Mouse (Mus musculus) ES-E14 (cell line): ENCODE results near the gene Trmt10b.

Experiments used
- CHD2 ChIP-seq: IDR thresholded peaks from 2 replicates; pipeline ENCODE4 v1.6.1; 2014; ENCODE audit warnings: mild to moderate bottlenecking, low read depth, low read length, inconsistent platforms
- HCFC1 ChIP-seq: IDR thresholded peaks from 2 replicates; pipeline ENCODE4 v1.6.1; 2012; ENCODE audit warnings: low read length, inconsistent platforms, borderline replicate concordance; ENCODE audit not compliant: insufficient read depth
- MAFK ChIP-seq: IDR thresholded peaks from 2 replicates; pipeline ENCODE4 v1.6.1; 2014; ENCODE audit warnings: mild to moderate bottlenecking, low read depth, low read length, inconsistent platforms; ENCODE audit not compliant: insufficient read depth
- ZC3H11A ChIP-seq: IDR thresholded peaks from 2 replicates; pipeline ENCODE4 v1.6.1; 2012; ENCODE audit warnings: low read depth, mild to moderate bottlenecking, inconsistent platforms, low read length, borderline replicate concordance
- ZNF384 ChIP-seq: IDR thresholded peaks from 2 replicates; pipeline ENCODE4 v1.6.1; 2012; ENCODE audit warnings: low read depth, low read length, inconsistent platforms

GRCm38 (mm10) chr4:45261551-45261950 lies 35.4 kb upstream of the Trmt10b start:
- no peak for TF ChIP-seq HCFC1
- no peak for TF ChIP-seq ZC3H11A
- no peak for TF ChIP-seq CHD2
- no peak for TF ChIP-seq ZNF384
- TF ChIP-seq MAFK, result no peak
